Mouse (Mus musculus): ENCODE measurements around the gene Hkdc1. TPM values are rescaled to one million over a fixed set of nuclear protein-coding genes. Genes with fewer than 3 reads are reported as not detected.

Hkdc1 gene
- polyA plus RNA-seq, 1 experiment, result 0.52 TPM

- TF ChIP-seq POLR2A (IDR thresholded peaks at IDR 0.05; ENCODE audit: borderline replicate concordance, extremely low read depth, insufficient read depth, insufficient read length, poor library complexity, severe bottlenecking), result no peak
- no peak for TF ChIP-seq CTCF (IDR thresholded peaks at IDR 0.05; ENCODE audit: borderline replicate concordance, extremely low read depth, insufficient read depth, insufficient read length)
- DNase-seq (ENCODE audit: low read depth), result peak; percentile 6
These were observed 85.4 kb downstream of the Hkdc1 start for GRCm38 (mm10) chr10:62336601-62337578.

- DNase-seq (ENCODE audit: low read depth), result peak; percentile 33
- no peak for TF ChIP-seq POLR2A (IDR thresholded peaks at IDR 0.05; ENCODE audit: borderline replicate concordance, extremely low read depth, insufficient read depth, insufficient read length, poor library complexity, severe bottlenecking)
- TF ChIP-seq CTCF (IDR thresholded peaks at IDR 0.05; ENCODE audit: borderline replicate concordance, extremely low read depth, insufficient read depth, insufficient read length), result no peak
These were observed 86.9 kb downstream of the Hkdc1 start for GRCm38 (mm10) chr10:62335423-62335776.

GRCm38 (mm10) chr10:62334686-62335422 is 87.4 kb downstream of the Hkdc1 start:
- no peak for TF ChIP-seq POLR2A (IDR thresholded peaks at IDR 0.05; ENCODE audit: borderline replicate concordance, extremely low read depth, insufficient read depth, insufficient read length, poor library complexity, severe bottlenecking)
- no peak for TF ChIP-seq CTCF (IDR thresholded peaks at IDR 0.05; ENCODE audit: borderline replicate concordance, extremely low read depth, insufficient read depth, insufficient read length)
- no peak for DNase-seq (ENCODE audit: low read depth)

GRCm38 (mm10) chr10:62333269-62333668 is 89.0 kb downstream of the Hkdc1 start:
- DNase-seq (ENCODE audit: low read depth), result no peak
- TF ChIP-seq CTCF (IDR thresholded peaks at IDR 0.05; ENCODE audit: borderline replicate concordance, extremely low read depth, insufficient read depth, insufficient read length) (no peak), POLR2A (IDR thresholded peaks at IDR 0.05; ENCODE audit: borderline replicate concordance, extremely low read depth, insufficient read depth, insufficient read length, poor library complexity, severe bottlenecking) (no peak)

Other genes with a start within 250 kb of the Hkdc1 start
- 18.6 and 19.0 TPM in 2 replicates for gene Tspan15, start 191.2 kb downstream of the Hkdc1 start, polyA plus RNA-seq (2012; rRNA removed)
- gene Tacr2, start 170.1 kb downstream of the Hkdc1 start, polyA plus RNA-seq (2012; rRNA removed), result not detected in 2 replicates
- gene Hk1, start 42.6 kb downstream of the Hkdc1 start, polyA plus RNA-seq (2012; rRNA removed), result 59.0 and 98.8 TPM in 2 replicates
- 0.95 and 0.97 TPM in 2 replicates for gene 4930507D05Rik, start 27.0 kb upstream of the Hkdc1 start, polyA plus RNA-seq (2012; rRNA removed)
- gene Supv3l1, start 27.2 kb upstream of the Hkdc1 start, polyA plus RNA-seq (2012; rRNA removed), result 28.3 and 29.9 TPM in 2 replicates
- gene Vps26a, start 64.3 kb upstream of the Hkdc1 start, polyA plus RNA-seq (2012; rRNA removed), result 24.6 and 28.0 TPM in 2 replicates
- gene Srgn, start 105.0 kb upstream of the Hkdc1 start, polyA plus RNA-seq (2012; rRNA removed), result 3.1 and 3.6 TPM in 2 replicates
- gene Kif1bp, start 156.0 kb upstream of the Hkdc1 start, polyA plus RNA-seq (2012; rRNA removed), result 54.2 and 71.8 TPM in 2 replicates
- 39.6 and 42.1 TPM in 2 replicates for gene Ddx21, start 179.8 kb upstream of the Hkdc1 start, polyA plus RNA-seq (2012; rRNA removed)
- gene Ddx50, start 228.7 kb upstream of the Hkdc1 start, polyA plus RNA-seq (2012; rRNA removed), result 63.0 and 66.6 TPM in 2 replicates

Data from brain, embryonic 14.5 days (tissue).